Mouse (Mus musculus) right cerebral cortex, adult 2 months (tissue): ENCODE data around the gene Rpusd4.

Source experiments
- DNase-seq, 2 experiments: peaks; one replicate each; pipeline ENCODE4 v3.0.0; 2021 to 2022; ENCODE audit warnings: low spot score in 2 of 2

Rpusd4 gene

GRCm38 (mm10) chr9:35286351-35286750 is 18.7 kb downstream of the Rpusd4 start:
- no peak for DNase-seq

- DNase-seq, result no peak
These were observed 22.3 kb downstream of the Rpusd4 start for GRCm38 (mm10) chr9:35289992-35290391.

- DNase-seq, result no peak
These were observed 22.8 kb downstream of the Rpusd4 start for GRCm38 (mm10) chr9:35290417-35290816.

GRCm38 (mm10) chr9:35290916-35291315 is 23.3 kb downstream of the Rpusd4 start:
- DNase-seq, result no peak

GRCm38 (mm10) chr9:35293465-35293864 is 25.8 kb downstream of the Rpusd4 start:
- DNase-seq, result peak in 1 of 2 experiments; percentile 19

- no peak for DNase-seq
These were observed 30.1 kb downstream of the Rpusd4 start for GRCm38 (mm10) chr9:35297791-35298190.

GRCm38 (mm10) chr9:35302172-35302571 is 34.5 kb downstream of the Rpusd4 start:
- no peak for DNase-seq

- DNase-seq, result no peak
These were observed 39.8 kb downstream of the Rpusd4 start for GRCm38 (mm10) chr9:35307461-35307860.

GRCm38 (mm10) chr9:35310377-35310776 is 42.7 kb downstream of the Rpusd4 start:
- no peak for DNase-seq

- DNase-seq, result no peak
These were observed 44.9 kb downstream of the Rpusd4 start for GRCm38 (mm10) chr9:35312516-35312915.

- DNase-seq, result no peak
These were observed 45.9 kb downstream of the Rpusd4 start for GRCm38 (mm10) chr9:35313601-35314000.

GRCm38 (mm10) chr9:35314254-35314653 is 46.6 kb downstream of the Rpusd4 start:
- no peak for DNase-seq

- DNase-seq, result no peak
These were observed 49.1 kb downstream of the Rpusd4 start for GRCm38 (mm10) chr9:35316771-35317211.

- no peak for DNase-seq
These were observed 49.7 kb downstream of the Rpusd4 start for GRCm38 (mm10) chr9:35317233-35317980.

- no peak for DNase-seq
These were observed 51.0 kb downstream of the Rpusd4 start for GRCm38 (mm10) chr9:35318537-35319172.

- DNase-seq, result no peak
These were observed 52.6 kb downstream of the Rpusd4 start for GRCm38 (mm10) chr9:35320288-35320687.

- DNase-seq, result no peak
These were observed 56.3 kb downstream of the Rpusd4 start for GRCm38 (mm10) chr9:35323974-35324373.

GRCm38 (mm10) chr9:35324571-35324970 is 56.9 kb downstream of the Rpusd4 start:
- no peak for DNase-seq

GRCm38 (mm10) chr9:35326644-35327263 is 59.1 kb downstream of the Rpusd4 start:
- DNase-seq, result no peak
